Mouse (Mus musculus): ENCODE measurements around the gene Ralgapa2. TPM values are rescaled to one million over a fixed set of nuclear protein-coding genes. Genes with fewer than 3 reads are reported as not detected.
"Not testable (repeated sequence)": the region's sequence is repeated elsewhere in the genome, so short reads cannot be mapped to it uniquely, and the experiment has no call there.

Ralgapa2 gene
- polyA plus RNA-seq, 1 experiment from 2014 or later = 3.6 TPM

GRCm38 (mm10) chr2:146476001-146476400 is 36.1 kb downstream of the Ralgapa2 start:
- Histone ChIP-seq H3K9ac (ENCODE audit: low read depth, low read length) (no peak overlapping the region), H3K4me1 (replicated peaks; ENCODE audit: insufficient read depth, low read length) (no peaks in the 10 kb centered on the region), H3K4me3 (replicated peaks; ENCODE audit: low read depth, low read length) (no peak overlapping the region), H3K27me3 (ENCODE audit: insufficient read depth, low read length) (no peaks in the 10 kb centered on the region), H3K4me2 (ENCODE audit: low read length) (no peak overlapping the region), H3K9me3 (replicated peaks; ENCODE audit: low read length) (no peaks in the 10 kb centered on the region), H3K36me3 (ENCODE audit: insufficient read depth, low read length) (no peaks in the 10 kb centered on the region), H3K27ac (no peak overlapping the region)
- TF ChIP-seq CTCF (IDR thresholded peaks at IDR 0.05; ENCODE audit: low read depth) = no peak
- DNase-seq (ENCODE audit: low spot score) = no peak
- ATAC-seq (replicated peaks; ENCODE audit: low FRiP score, low read depth) = no peak

DNA sequence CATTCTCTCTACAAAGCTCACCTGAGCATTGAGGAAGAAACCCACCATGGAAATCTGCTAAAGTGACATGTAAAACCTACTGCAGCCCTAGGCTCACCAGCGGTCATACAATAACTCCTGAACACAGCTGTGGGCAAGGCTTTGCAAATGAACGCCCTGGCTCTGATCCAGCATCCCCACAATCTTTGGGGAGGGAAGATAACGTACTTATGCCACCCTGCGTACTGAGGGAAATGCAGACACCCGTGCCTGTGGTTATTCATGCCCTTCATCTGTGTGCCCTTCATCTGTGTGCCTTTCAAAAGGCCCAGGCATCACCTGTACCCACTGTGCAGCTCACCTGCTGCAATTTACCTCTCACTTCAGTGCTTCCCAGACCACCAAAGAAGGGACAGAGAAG is 41.2 kb downstream of the Ralgapa2 start:
- Histone ChIP-seq H3K27ac (no peak overlapping the region), H3K36me3 (ENCODE audit: insufficient read depth, low read length) (no peaks in the 10 kb centered on the region), H3K9me3 (replicated peaks; ENCODE audit: low read length) (no peaks in the 10 kb centered on the region), H3K27me3 (ENCODE audit: insufficient read depth, low read length) (no peaks in the 10 kb centered on the region), H3K4me1 (replicated peaks; ENCODE audit: insufficient read depth, low read length) (no peaks in the 10 kb centered on the region), H3K9ac (ENCODE audit: low read depth, low read length) (no peak overlapping the region), H3K4me2 (ENCODE audit: low read length) (no peak overlapping the region), H3K4me3 (replicated peaks; ENCODE audit: low read depth, low read length) (no peak overlapping the region)
- ATAC-seq (replicated peaks; ENCODE audit: low FRiP score, low read depth) (no peak), DNase-seq (ENCODE audit: low spot score) (no peak)
- no peak for TF ChIP-seq CTCF (IDR thresholded peaks at IDR 0.05; ENCODE audit: low read depth)
- WGBS = 61% methylated on average over 5 of the region's 5 CpGs

GRCm38 (mm10) chr2:146469707-146470420 is 42.3 kb downstream of the Ralgapa2 start:
- DNase-seq (ENCODE audit: low spot score) (peak; percentile 75), ATAC-seq (replicated peaks; ENCODE audit: low FRiP score, low read depth) (no peak)
- 51% methylated on average over 12 of the region's 12 CpGs for WGBS
- Histone ChIP-seq H3K36me3 (ENCODE audit: insufficient read depth, low read length) (no peaks in the 10 kb centered on the region), H3K9me3 (replicated peaks; ENCODE audit: low read length) (no peaks in the 10 kb centered on the region), H3K4me2 (ENCODE audit: low read length) (no peak overlapping the region), H3K9ac (ENCODE audit: low read depth, low read length) (no peak overlapping the region), H3K27ac (no peak overlapping the region), H3K4me1 (replicated peaks; ENCODE audit: insufficient read depth, low read length) (no peaks in the 10 kb centered on the region), H3K4me3 (replicated peaks; ENCODE audit: low read depth, low read length) (no peak overlapping the region), H3K27me3 (ENCODE audit: insufficient read depth, low read length) (no peaks in the 10 kb centered on the region)
- TF ChIP-seq CTCF (IDR thresholded peaks at IDR 0.05; ENCODE audit: low read depth) = peak; percentile 83

DNA sequence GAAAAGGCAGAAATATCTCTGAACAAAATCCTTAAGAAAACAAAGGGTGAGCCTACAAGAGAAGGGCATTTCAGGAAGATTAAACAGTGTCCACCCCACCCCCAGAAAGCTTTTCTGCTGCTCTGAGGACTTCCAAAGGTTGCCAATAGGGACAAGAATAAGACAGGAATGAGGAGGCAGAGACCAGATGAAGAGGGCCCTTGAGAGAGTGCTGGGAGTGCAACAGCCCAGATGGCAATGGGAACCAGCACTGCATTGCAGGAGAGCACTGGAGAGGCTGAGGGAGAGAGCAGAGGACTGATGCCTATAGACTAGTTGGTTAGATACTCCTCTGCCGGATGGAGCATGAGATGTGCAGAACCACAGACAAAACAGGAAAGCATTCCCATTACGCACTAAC is 43.2 kb downstream of the Ralgapa2 start:
- no peak overlapping the region for H3K27ac ChIP-seq
- no peak overlapping the region for H3K4me2 ChIP-seq (ENCODE audit: low read length)
- H3K27me3 ChIP-seq (ENCODE audit: insufficient read depth, low read length) = no peaks in the 10 kb centered on the region
- no peaks in the 10 kb centered on the region for H3K36me3 ChIP-seq (ENCODE audit: insufficient read depth, low read length)
- no peak overlapping the region for H3K4me3 ChIP-seq (replicated peaks; ENCODE audit: low read depth, low read length)
- DNase-seq (ENCODE audit: low spot score) (no peak), ATAC-seq (replicated peaks; ENCODE audit: low FRiP score, low read depth) (no peak)
- no peak overlapping the region for H3K9ac ChIP-seq (ENCODE audit: low read depth, low read length)
- no peaks in the 10 kb centered on the region for H3K4me1 ChIP-seq (replicated peaks; ENCODE audit: insufficient read depth, low read length)
- no peaks in the 10 kb centered on the region for H3K9me3 ChIP-seq (replicated peaks; ENCODE audit: low read length)
- 88% methylated on average over 2 of the region's 2 CpGs for WGBS
- no peak for TF ChIP-seq CTCF (IDR thresholded peaks at IDR 0.05; ENCODE audit: low read depth)

- Histone ChIP-seq H3K36me3 (ENCODE audit: insufficient read depth, low read length) (no peaks in the 10 kb centered on the region), H3K4me3 (replicated peaks; ENCODE audit: low read depth, low read length) (no peak overlapping the region), H3K9me3 (replicated peaks; ENCODE audit: low read length) (no peaks in the 10 kb centered on the region), H3K4me2 (ENCODE audit: low read length) (no peak overlapping the region), H3K27ac (no peak overlapping the region), H3K27me3 (ENCODE audit: insufficient read depth, low read length) (no peaks in the 10 kb centered on the region), H3K4me1 (replicated peaks; ENCODE audit: insufficient read depth, low read length) (no peaks in the 10 kb centered on the region), H3K9ac (ENCODE audit: low read depth, low read length) (no peak overlapping the region)
- DNase-seq (ENCODE audit: low spot score) = no peak
- ATAC-seq (replicated peaks; ENCODE audit: low FRiP score, low read depth) = no peak
- 86% methylated on average over 4 of the region's 4 CpGs for WGBS
- TF ChIP-seq CTCF (IDR thresholded peaks at IDR 0.05; ENCODE audit: low read depth) = no peak
Measured at GRCm38 (mm10) chr2:146468016-146468415, 44.1 kb downstream of the Ralgapa2 start.

DNA sequence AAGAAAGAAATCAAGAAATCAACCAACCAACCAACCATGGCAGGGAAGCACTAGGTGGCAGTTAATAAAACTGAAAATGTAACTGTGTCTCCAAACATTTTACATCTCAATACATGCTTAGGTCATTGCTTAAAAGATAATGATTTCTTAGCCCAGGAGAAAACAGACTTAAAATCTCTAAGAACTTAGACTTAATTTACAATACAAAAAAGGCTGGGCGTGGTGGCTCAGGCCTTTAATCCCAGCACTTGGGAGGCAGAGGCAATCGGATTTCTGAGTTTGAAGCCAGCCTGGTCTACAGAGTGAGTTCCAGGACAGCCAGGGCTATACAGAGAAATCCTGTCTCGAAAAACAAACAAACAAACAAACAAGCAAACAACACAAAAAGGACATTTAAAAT is 45.3 kb downstream of the Ralgapa2 start:
- H3K9ac ChIP-seq (ENCODE audit: low read depth, low read length); H3K27me3 ChIP-seq (ENCODE audit: insufficient read depth, low read length); ATAC-seq (replicated peaks; ENCODE audit: low FRiP score, low read depth); H3K36me3 ChIP-seq (ENCODE audit: insufficient read depth, low read length); H3K27ac ChIP-seq; H3K4me1 ChIP-seq (replicated peaks; ENCODE audit: insufficient read depth, low read length); H3K9me3 ChIP-seq (replicated peaks; ENCODE audit: low read length); DNase-seq (ENCODE audit: low spot score); H3K4me3 ChIP-seq (replicated peaks; ENCODE audit: low read depth, low read length); H3K4me2 ChIP-seq (ENCODE audit: low read length): not testable (repeated sequence)
- 81% methylated on average over 3 of the region's 3 CpGs for WGBS

GRCm38 (mm10) chr2:146457494-146457893 is 54.6 kb downstream of the Ralgapa2 start:
- H3K9me3 ChIP-seq (replicated peaks; ENCODE audit: low read length) = no peaks in the 10 kb centered on the region
- DNase-seq (ENCODE audit: low spot score) = no peak
- no peak for TF ChIP-seq CTCF (IDR thresholded peaks at IDR 0.05; ENCODE audit: low read depth)
- H3K4me2 ChIP-seq (ENCODE audit: low read length) = no peak overlapping the region
- H3K9ac ChIP-seq (ENCODE audit: low read depth, low read length) = no peak overlapping the region
- ATAC-seq (replicated peaks; ENCODE audit: low FRiP score, low read depth) = no peak
- no peak overlapping the region for H3K27ac ChIP-seq
- no peaks in the 10 kb centered on the region for H3K36me3 ChIP-seq (ENCODE audit: insufficient read depth, low read length)
- WGBS = 64% methylated on average over 2 of the region's 2 CpGs
- H3K4me1 ChIP-seq (replicated peaks; ENCODE audit: insufficient read depth, low read length) = no peaks in the 10 kb centered on the region
- H3K27me3 ChIP-seq (ENCODE audit: insufficient read depth, low read length) = no peaks in the 10 kb centered on the region
- no peak overlapping the region for H3K4me3 ChIP-seq (replicated peaks; ENCODE audit: low read depth, low read length)

All from kidney, postnatal 0 days (tissue).